Mouse (Mus musculus): ENCODE measurements around the gene Katnal1.

Gene Katnal1

GRCm38 (mm10) chr5:148927717-148928223 is 1.4 kb downstream of the Katnal1 start:
- DNase-seq (ENCODE audit: low spot score): no peak

- no peak for DNase-seq (ENCODE audit: low spot score)
Measured at GRCm38 (mm10) chr5:148924586-148924985, 4.5 kb downstream of the Katnal1 start.

GRCm38 (mm10) chr5:148924051-148924450 is 5.1 kb downstream of the Katnal1 start:
- no peak for DNase-seq (ENCODE audit: low spot score)

GRCm38 (mm10) chr5:148923408-148923807 is 5.7 kb downstream of the Katnal1 start:
- DNase-seq (ENCODE audit: low spot score): no peak

- DNase-seq (ENCODE audit: low spot score): no peak
Measured at GRCm38 (mm10) chr5:148922773-148923172, 6.3 kb downstream of the Katnal1 start.

- no peak for DNase-seq (ENCODE audit: low spot score)
Measured at GRCm38 (mm10) chr5:148918049-148918448, 11.1 kb downstream of the Katnal1 start.

- no peak for DNase-seq (ENCODE audit: low spot score)
Measured at GRCm38 (mm10) chr5:148916775-148917174, 12.3 kb downstream of the Katnal1 start.

- DNase-seq (ENCODE audit: low spot score): no peak
Measured at GRCm38 (mm10) chr5:148912262-148912661, 16.9 kb downstream of the Katnal1 start.

- DNase-seq (ENCODE audit: low spot score): no peak
Measured at GRCm38 (mm10) chr5:148910066-148910465, 19.1 kb downstream of the Katnal1 start.

GRCm38 (mm10) chr5:148909402-148909801 is 19.7 kb downstream of the Katnal1 start:
- peak; percentile 20 for DNase-seq (ENCODE audit: low spot score)

GRCm38 (mm10) chr5:148909057-148909395 is 20.1 kb downstream of the Katnal1 start:
- DNase-seq (ENCODE audit: low spot score): no peak

- DNase-seq (ENCODE audit: low spot score): no peak
Measured at GRCm38 (mm10) chr5:148908191-148909056, 20.7 kb downstream of the Katnal1 start.

- no peak for DNase-seq (ENCODE audit: low spot score)
Measured at GRCm38 (mm10) chr5:148906305-148906704, 22.8 kb downstream of the Katnal1 start.

GRCm38 (mm10) chr5:148904846-148905245 is 24.3 kb downstream of the Katnal1 start:
- no peak for DNase-seq (ENCODE audit: low spot score)

GRCm38 (mm10) chr5:148899361-148899760 is 29.8 kb downstream of the Katnal1 start:
- DNase-seq (ENCODE audit: low spot score): no peak

- DNase-seq (ENCODE audit: low spot score): no peak
Measured at GRCm38 (mm10) chr5:148897941-148898417, 31.1 kb downstream of the Katnal1 start.

- no peak for DNase-seq (ENCODE audit: low spot score)
Measured at GRCm38 (mm10) chr5:148897069-148897702, 31.9 kb downstream of the Katnal1 start.

GRCm38 (mm10) chr5:148896515-148896914 is 32.6 kb downstream of the Katnal1 start:
- DNase-seq (ENCODE audit: low spot score): no peak

GRCm38 (mm10) chr5:148895833-148896232 is 33.3 kb downstream of the Katnal1 start:
- DNase-seq (ENCODE audit: low spot score): no peak

GRCm38 (mm10) chr5:148895034-148895433 is 34.1 kb downstream of the Katnal1 start:
- DNase-seq (ENCODE audit: low spot score): no peak

- no peak for DNase-seq (ENCODE audit: low spot score)
Measured at GRCm38 (mm10) chr5:148890237-148890636, 38.9 kb downstream of the Katnal1 start.

- no peak for DNase-seq (ENCODE audit: low spot score)
Measured at GRCm38 (mm10) chr5:148888032-148888431, 41.1 kb downstream of the Katnal1 start.

Measured in ovary, postnatal 14 days (tissue).